Mouse (Mus musculus): ENCODE measurements around the gene Mon1b.
A peak's percentile ranks its signal among the peaks of the same experiment; 100 is the strongest.

The Mon1b gene

GRCm38 (mm10) chr8:113672599-113673255 lies 37.3 kb downstream of the Mon1b start:
- DNase-seq (ENCODE audit: extremely low read depth, insufficient read length, low spot score) = no peak

GRCm38 (mm10) chr8:113673300-113673699 lies 37.9 kb downstream of the Mon1b start:
- DNase-seq (ENCODE audit: extremely low read depth, insufficient read length, low spot score) = no peak

- peak; percentile 65 for DNase-seq (ENCODE audit: extremely low read depth, insufficient read length, low spot score)
These were observed 39.2 kb downstream of the Mon1b start for GRCm38 (mm10) chr8:113674611-113675010.

GRCm38 (mm10) chr8:113675281-113675680 lies 39.9 kb downstream of the Mon1b start:
- peak; percentile 51 for DNase-seq (ENCODE audit: extremely low read depth, insufficient read length, low spot score)

GRCm38 (mm10) chr8:113676811-113677210 lies 41.4 kb downstream of the Mon1b start:
- DNase-seq (ENCODE audit: extremely low read depth, insufficient read length, low spot score) = peak; percentile 70

GRCm38 (mm10) chr8:113679361-113679760 lies 44.0 kb downstream of the Mon1b start:
- no peak for DNase-seq (ENCODE audit: extremely low read depth, insufficient read length, low spot score)

GRCm38 (mm10) chr8:113687889-113688542 lies 52.6 kb downstream of the Mon1b start:
- DNase-seq (ENCODE audit: extremely low read depth, insufficient read length, low spot score) = no peak

GRCm38 (mm10) chr8:113688543-113688915 lies 53.1 kb downstream of the Mon1b start:
- no peak for DNase-seq (ENCODE audit: extremely low read depth, insufficient read length, low spot score)

- no peak for DNase-seq (ENCODE audit: extremely low read depth, insufficient read length, low spot score)
These were observed 56.4 kb downstream of the Mon1b start for GRCm38 (mm10) chr8:113691622-113692343.
